Mouse (Mus musculus) cerebellum, postnatal 4 days (tissue): ENCODE results near the gene Gm45713.
"Not testable (repeated sequence)": the region's sequence is repeated elsewhere in the genome, so short reads cannot be mapped to it uniquely, and the experiment has no call there.

ENCODE experiments used
- DNase-seq, 2 experiments: peaks; one replicate each; pipeline ENCODE4 v3.0.0; 2022; ENCODE audit warnings: low spot score in 2 of 2, mixed read lengths in 1 of 2

The Gm45713 gene

DNA sequence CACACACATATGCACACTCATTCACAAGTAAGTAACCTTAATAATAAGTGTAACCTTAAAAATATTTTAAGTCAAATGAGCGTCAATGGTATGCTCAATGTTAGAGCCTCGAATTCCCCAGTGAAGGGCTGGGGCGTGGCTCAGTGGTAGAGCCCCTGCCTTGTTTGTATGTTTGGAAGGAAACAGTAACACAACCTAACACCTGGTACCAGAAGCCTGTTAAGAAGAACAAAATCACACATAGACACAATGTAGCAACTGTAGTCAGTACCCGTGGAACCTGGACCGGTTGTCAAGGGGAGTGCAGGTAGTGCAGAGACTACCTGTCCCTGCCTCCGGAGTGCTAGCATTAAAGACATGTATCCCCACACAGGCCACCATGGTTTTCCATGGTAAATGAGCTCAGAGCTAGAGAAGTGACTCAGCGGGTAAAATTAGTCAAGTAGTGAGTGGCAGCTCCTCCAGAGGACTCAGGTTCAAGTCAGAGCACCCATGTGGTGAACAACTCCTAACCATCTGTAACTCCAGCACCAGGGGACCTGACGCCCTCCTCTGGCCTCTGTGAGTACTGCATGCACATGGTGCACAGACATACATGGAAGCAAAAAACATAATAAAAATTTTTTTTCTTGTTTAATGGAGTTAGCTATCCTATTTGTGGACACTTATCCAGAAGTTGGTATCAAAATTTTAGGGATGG is 37.3 kb downstream of the Gm45713 start:
- DNase-seq: no peak

DNA sequence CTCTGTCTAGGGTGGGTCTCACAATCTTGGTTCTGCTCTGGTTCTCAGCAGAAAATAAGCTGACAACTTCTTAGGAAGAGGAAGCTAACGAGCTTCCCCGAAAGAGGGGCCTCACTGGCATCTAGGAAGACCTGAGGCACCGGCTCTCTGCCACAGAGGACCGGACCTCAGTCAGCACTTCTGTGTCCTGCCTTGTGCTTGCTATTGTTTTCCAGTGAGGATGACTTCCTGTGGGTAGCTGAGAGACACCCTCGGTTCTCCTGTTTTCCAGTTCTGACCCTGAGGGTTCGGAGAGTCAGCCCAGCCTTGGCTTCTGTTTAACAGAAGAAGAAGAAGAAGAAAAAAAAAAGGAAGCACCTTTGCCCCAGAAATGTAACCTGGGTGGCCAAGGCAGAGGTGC is 38.6 kb downstream of the Gm45713 start:
- no peak for DNase-seq

DNA sequence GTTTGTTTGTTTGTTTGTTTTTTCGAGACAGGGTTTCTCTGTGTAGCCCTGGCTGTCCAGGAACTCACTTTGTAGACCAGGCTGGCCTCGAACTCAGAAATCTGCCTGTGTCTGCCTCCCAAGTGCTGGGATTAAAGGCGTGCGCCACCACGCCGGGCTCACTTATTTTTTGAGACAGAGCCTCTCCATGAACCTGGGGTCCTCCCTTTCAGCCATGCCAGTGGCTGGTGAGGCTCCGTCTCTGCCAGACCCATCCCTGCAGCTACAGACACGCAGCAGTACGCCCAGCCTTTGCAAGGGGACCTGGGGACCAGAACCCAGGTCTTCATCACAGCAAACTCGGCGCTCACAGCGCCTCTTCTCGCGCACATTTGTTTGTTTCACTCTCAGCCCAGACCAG is 40.1 kb downstream of the Gm45713 start:
- DNase-seq: not testable (repeated sequence)

DNA sequence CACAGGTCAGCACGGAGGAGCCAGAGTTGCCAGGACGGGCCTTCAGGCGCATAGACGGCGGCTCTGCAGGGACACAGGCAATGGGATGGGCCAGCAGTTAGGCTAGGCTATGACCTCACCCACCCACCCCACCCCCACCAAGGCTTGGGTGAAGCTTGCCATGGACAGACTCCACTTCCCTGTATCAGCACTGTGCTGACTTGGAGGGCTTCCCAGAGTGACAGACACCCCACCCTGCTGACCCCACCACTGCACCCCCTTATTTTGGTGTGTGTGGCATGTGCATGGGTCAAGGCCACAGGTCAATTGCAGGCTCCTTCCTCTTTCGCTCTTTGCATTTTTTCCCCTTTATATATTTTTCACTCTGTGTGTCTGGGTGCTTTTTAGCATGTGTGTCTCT is 40.7 kb downstream of the Gm45713 start:
- DNase-seq: no peak

DNA sequence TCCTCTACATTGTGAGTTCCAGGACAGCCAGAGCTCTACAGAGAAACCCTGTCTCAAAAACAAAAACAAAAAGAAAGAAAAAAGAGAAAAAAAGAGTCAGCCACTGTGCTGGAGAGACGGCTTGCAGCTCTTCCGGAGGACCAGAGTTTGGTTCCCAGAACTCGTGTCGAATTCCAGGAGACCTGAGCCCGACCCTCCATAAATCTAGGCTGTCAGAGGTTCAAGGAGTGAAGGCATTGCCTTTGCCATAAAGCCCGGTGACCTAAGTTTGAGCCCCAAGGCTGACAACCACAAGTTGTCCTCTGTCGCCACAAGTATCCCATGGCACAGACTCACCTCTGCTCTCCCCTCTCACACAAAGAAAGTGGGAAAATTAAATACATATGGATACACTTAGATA is 41.9 kb downstream of the Gm45713 start:
- no peak for DNase-seq

DNA sequence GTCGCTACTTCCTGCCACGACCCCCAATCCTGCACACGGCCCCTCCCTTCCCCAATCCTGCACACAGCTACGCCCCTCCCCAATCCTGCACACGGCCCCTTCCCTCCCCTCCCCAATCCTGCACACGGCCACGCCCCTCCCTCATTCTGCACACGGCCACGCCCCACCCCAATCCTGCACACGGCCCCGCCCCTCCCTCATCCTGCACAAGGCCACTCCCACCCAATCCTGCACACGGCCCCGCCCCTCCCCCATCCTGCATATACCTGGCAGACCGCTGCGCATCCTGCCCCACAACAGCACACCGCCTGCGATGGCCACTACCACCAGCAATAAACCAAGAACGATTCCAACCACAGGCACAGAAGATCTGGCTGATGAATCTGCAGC is 42.5 kb downstream of the Gm45713 start:
- DNase-seq: no peak

DNA sequence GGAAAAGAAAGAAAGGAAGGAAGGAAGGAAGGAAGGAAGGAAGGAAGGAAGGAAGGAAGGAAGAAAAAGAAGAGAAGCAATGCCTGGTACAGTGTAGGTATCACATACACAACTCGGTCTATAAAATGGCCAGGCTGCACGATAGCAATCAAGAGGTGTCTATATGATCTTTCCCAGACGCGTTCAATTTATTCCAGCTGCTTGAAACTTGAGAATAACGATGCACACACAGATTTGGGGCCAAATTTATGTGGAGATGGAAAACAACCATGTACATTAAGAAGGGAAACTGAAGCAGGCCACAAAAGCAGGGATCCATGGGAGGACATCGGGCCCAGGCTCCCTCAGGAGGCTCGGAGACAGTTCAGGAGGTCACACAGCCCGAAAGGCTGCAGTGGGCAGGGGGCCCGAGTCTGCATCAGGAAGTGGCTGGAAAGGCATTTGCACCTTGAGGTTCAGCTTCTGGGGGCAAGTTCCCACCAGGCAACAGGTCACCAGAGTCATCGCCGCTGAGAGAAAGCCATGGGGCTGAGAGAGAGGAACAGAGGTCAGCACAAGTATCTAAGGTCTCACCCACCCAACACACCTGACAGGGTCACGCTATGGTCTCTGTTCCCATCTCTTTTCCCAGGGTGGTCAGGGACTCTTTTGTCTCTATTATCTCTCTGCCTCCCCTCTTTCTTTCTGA is 43.1 kb downstream of the Gm45713 start:
- DNase-seq: no peak

DNA sequence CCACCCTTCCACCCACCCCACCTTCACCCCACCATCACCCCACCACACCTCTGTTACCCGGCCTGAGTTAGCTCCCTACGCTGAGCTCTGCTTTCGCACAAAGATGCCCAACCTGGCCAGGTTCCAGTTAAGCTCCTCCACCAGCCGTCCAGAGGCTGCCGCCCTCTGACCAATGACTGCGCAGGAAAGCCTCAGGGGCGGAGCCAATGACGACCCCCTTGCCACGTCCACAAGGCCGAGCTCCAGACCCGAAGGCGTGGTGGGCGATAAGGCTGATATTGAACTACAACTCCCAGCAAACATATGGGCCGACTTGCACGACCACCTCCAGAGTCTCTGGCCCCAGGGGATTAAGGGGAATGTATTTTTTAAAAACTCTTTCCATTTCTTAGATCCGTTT is 44.0 kb downstream of the Gm45713 start, which contains the start of gene Rcn3:
TSS of gene Rcn3 (minus strand) at position 174 of the 400 bp plus-strand sequence.
- DNase-seq: peak; percentile 44 to 87

DNA sequence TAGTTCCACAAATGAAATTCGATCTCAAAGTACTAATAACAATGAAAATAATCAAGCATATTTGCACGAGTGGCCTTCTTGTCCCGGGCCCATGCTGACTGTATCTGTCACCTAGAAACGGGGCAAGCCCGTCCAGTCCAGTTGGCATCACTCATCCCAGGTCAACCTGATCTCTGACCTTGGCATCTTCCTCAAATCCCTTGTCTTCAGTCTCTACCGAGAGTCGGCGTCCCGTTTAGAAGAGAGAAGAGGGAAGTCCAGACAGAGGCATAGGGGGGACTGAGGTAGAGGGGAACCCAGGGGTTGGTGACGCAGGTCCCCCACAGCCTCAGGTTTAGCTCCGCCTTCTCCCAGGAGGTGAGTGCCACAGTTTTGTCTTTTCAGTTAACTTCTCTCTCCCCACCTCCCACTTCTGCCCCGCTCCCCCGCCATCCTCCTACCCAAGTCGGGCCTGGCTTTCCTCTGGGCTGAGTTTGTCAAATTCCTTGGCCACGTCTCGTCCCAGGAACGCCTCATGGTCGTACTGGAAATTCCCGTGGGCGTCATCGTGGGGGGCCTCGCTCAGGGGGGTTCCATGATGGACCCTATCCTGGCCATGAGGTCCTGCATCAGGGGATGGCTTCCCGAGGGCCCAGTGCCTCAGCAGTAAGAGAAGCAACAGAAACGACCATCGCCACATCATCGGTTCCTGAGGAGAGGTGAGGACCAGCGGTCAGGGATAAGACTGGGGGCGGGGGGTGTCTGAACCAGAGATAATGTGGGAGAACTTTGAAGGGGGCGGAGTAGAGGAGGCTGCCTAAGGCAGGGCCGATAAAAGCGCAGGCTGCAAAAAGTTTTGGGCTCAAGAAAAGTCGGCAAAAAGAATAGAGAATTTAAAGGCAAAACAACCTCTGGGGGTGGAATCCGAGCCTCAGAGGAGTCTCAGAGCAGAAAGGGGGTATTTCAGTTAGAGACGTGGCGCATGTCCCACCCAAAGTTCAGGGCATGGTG is 44.7 kb downstream of the Gm45713 start:
- peak in 1 of 2 experiments; percentile 25 for DNase-seq

DNA sequence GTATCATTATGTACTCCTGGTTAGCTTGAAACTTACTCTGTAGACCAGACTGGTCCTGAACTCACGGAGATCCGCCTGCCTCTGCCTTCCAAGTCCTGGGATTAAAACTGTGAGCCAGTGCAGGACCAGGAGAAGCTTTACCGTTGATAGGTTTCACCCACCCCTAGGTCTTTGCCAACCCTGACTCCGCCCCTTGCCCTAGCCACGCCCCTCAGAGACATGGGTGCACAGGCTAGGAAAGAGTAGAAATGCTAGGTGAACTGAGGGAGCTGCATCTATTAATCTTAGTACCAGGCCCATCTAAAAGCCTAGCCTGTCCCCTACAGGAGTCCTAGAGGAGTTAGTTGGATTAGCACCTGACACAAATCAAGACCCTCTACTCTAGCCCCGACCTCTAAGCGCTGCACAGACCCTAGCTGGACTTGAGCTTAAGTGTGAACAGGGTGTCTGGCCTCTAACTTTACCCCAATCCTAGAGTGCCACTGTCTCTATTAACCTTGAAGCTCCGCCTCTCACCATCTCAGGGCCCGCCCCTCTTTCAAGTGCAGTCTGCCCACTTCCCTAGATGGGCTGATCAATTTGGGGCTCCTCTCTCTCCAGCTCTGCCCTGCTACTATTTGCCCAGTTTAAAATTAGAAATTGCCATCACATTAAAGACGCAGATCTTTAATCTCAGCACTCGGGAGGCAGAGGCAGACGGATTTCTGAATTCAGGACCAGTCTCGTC is 45.6 kb downstream of the Gm45713 start:
- no peak for DNase-seq

DNA sequence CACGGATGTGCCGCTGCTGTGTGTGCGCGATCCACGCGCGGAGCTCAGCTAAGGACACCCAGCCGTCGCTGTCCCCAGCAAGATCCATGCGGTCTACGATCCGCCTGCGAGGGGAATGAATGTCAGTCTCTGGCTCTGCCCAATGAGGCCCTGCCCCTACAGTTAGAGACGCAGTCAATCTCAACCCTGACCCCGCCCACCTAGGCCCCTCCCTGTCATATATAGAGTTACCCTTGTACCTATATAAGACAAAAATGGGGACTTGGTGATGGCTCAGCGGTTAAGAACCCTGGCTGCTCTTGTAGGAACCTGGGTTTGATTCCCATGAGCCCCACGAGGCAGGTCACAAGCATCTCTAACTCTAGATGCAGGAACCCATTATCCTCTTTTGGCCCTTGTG is 47.4 kb downstream of the Gm45713 start:
- no peak for DNase-seq

DNA sequence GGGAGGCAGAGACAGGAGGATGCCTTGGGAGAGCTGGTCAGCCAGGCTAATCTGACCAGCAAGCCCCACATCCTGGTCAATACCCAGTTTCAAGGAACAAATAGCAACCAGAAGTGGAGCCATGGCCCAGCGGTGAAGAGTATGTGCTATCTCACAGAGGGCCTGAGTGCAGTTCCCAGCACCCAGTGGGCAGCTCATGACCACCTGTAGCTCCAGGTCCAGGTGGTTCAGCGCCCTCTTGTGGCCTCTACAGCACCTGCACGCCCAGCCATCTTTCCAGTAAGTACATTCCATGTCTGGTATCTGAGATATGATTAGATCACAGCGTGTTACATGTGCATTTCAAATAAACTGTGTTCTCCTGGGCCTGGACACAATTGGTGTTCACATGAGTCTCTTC is 49.9 kb downstream of the Gm45713 start:
- DNase-seq: no peak

DNA sequence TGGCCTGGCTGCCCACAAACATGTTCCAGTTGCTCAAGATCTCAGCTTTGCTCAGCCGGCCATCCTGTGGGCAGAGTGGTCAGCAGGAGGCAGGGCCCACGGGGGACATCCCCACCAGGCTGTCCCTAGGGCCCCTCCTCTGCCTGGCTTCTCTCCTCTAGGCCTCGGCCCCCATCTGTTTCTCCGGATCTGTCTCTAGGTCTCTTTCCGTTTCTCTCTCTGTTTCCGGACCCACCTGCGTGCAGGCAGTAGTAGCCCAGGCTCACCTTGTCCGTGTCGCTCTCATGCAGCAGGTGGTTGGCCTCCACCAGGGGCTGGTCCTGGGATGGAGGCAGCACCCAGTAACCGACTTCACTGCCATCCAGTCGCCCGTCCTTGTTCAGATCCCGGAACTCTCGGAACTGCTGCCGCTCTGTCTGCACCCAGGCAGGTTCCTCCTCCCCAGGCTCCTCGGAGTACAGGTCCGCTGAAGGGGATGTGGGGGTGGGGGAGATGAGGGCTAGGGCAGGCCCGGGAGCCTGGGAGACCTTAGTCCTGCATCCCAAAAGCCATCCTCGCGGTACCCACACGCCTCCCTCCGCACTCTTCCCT is 52.6 kb downstream of the Gm45713 start:
- DNase-seq: no peak

DNA sequence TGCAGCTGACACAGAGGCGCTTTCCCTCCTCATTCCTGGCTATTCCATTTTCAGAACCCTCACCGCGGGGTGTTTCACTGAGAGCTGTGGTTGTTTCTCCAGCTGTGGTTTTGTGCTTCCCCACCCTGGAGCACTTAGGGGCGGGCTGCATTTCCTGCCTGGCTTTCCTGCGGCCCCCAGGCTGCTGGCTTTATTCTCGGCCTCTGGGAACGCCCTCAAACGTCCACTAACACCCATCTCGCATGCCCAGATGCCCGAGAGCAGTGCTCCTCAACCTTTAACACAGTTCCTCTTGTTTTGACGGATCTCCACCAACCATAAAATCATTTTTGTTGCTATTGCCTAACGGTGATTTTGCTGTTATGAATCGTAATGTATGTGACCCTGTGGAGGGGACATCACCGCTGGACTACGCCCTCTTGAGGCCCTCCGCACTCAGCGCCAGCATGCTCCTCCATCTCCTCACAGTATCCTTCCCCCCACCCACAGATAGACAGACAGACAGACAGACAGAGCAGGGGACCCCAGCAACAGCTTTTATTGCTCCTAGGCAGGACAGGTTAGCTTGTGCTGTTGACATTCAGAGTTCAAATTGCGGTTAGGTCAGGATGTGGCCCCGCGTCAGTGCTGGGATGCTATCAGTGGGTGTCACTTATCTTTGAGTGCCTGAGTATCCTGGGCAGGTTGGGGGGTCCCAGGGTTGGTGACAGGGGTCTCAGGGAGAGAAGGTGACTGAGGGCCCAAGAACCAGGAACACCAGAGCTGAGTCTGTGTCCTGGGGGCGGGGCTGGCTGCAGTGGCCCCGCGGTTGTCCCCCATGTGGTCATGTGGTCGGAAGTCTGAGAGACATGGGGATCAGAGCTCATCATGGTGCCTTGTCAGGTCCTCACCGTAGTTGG is 53.4 kb downstream of the Gm45713 start:
- DNase-seq: no peak

DNA sequence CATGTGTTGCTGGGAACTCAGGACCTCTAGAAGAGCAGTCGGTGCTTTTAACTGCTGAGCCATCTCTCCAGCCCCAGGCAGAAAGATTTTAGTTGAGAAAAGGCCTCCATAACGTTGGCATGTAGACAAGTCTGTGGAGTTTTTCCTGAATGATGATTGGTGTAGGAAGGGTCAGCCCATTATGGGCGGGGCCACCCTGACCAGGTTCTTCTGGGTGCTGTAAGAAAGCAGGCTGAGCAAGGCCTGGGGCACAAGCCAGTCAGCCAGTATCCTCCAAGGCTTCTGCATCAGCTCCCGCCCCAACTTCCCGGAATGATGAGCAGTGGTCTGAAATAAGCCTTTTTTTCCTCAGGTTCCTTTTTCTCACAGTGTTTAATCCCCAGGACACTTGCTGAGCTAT is 55.0 kb downstream of the Gm45713 start:
- DNase-seq: no peak

DNA sequence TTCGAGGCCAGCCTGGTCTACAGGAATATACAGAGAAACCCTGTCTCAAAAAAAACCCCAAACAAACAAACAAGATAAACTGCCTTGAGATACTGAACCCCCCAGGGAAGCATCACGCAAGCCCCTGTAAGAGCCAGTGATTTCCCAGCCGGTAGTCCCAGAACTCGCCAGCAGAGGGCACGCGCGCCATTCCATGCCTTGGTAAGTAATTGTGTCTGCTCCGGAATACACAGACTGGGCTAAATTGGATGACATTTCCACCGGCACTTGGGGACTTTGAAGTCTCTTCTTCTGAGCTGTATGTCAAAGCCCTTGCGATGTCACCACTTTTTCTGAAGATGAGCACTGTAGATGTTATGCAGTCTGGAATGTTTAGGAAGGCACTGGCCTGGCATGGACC is 56.2 kb downstream of the Gm45713 start:
- peak; percentile 92 to 96 for DNase-seq

DNA sequence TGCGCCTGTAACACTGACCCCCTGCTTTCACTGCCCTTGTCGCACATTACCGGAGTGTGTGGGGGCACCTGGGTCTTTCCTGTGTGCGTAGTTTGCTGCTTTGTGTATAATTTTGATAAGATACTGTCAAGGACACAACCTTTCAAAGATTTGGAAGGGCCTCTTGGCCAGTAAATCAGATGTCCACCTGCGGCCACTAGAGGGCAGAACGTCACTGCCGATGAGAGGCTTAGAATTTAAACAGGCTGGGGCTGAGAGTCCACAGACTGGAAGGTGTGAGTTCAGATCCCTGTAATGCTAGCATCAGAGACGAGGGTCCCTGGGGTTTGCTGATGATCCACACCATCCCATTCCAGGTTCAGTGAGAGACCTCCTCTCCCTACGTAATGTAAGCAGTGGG is 57.5 kb downstream of the Gm45713 start:
- peak; percentile 58 to 68 for DNase-seq

DNA sequence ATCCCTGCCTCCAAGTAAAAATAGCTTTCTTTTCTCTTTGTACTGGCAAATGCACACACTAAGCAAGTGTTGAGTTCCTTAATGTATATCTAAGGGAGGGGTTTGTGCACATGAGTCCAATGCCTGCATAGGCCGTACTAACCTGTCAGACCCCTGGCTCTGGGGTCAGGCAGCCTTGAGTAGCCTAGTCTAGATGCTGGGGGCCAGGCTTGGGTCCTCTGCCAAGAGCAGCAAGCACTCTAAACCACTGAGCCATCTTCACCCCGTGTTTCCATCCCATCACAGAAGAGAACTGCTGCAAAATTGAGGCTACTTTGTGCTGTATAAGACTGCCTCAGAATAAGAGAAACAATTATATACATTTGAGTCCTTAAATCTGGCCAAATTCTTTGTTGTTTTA is 58.2 kb downstream of the Gm45713 start:
- DNase-seq: no peak

DNA sequence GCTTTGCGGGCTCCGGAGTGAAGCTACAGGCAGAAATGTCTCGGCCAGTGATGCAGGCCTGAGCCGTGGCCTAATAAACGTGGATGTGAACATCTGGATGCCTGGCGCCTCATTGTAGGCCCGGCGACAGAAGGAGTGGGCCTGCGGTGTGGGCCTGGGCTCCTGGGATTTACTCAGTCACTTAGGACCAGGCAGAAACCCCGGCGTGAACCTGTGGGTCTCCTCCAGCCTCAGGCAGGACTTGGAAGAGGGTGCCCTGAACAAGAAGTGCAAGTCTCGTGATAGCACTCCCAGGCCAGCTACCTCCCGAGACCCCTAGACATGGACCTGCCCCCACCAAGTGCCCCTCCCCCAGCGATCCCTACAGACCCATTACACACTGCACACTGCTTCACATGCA is 58.7 kb downstream of the Gm45713 start:
- DNase-seq: no peak

DNA sequence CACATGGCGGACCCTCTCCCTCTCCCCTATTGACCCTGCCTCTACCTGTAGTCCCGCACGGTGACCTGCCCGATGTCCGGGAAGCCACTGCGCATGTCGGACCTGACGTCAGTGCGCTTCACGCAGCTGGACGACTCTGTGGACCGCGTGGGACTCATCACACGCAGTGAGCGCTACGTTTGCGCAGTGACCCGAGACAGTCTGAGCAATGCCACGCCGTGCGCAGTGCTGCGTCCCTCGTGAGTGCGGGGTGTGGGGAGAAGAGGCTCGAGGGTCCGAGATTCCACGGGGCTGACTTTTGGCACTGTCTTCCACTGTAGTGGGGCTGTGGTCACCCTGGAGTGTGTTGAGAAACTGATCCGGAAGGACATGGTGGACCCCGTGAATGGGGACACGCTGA is 59.5 kb downstream of the Gm45713 start:
- no peak for DNase-seq
